Mouse (Mus musculus) myocyte (in vitro differentiated cells): ENCODE data around the gene Defa21.
"Not testable (repeated sequence)": the region's sequence is repeated elsewhere in the genome, so short reads cannot be mapped to it uniquely, and the experiment has no call there.

Experiments used
- MAX ChIP-seq: IDR thresholded peaks from one replicate; pipeline ENCODE4 v1.6.1; 2011; ENCODE audit warnings: low read depth, mild to moderate bottlenecking, control low read depth
- MYOD1 ChIP-seq, 3 experiments: IDR thresholded peaks; one replicate each; pipeline ENCODE4 v1.6.1; 2011; ENCODE audit warnings: control low read depth in 2 of 3, low read depth in 2 of 3, mild to moderate bottlenecking in 2 of 3, moderate library complexity in 1 of 3; ENCODE audit not compliant: insufficient read length in 2 of 3, control insufficient read depth in 1 of 3
- USF1 ChIP-seq: IDR thresholded peaks from one replicate; pipeline ENCODE4 v1.6.1; 2011; ENCODE audit warnings: low read depth, mild to moderate bottlenecking, control low read depth, moderate library complexity

DNA sequence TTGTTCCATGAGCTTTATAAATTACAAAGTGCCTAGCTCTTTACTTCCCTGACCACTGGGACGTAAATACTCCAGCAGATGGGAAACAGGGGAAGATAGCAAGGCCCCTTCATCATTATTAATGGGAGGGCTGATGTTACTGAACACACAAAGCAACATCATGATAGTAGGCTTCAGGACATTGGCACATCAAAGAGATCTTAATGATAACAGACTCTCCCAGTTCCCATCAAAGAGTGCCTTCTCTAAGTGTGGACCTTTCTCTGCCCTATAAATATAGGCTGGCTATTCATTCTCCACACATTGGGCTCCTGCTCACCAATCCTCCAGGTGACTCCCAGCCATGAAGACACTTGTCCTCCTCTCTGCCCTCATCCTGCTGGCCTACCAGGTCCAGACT, at the start of gene Defa21:
- TF ChIP-seq USF1; MAX; MYOD1 (IDR thresholded peaks at IDR 0.05; ENCODE audit: control insufficient read depth in 1 of 3, insufficient read length in 2 of 3, low read depth in 2 of 3): not testable (repeated sequence)
